Mouse (Mus musculus) lung, postnatal 14 days (tissue): Measurements from ENCODE around the gene Stim1.
"Not testable (repeated sequence)": the region's sequence is repeated elsewhere in the genome, so short reads cannot be mapped to it uniquely, and the experiment has no call there.

Experiments used
- DNase-seq: peaks from one replicate; pipeline ENCODE4 v3.0.0; 2021

Gene Stim1

GRCm38 (mm10) chr7:102467566-102467965, 200.0 kb downstream of the Stim1 start:
- no peak for DNase-seq

GRCm38 (mm10) chr7:102472675-102473074, 205.1 kb downstream of the Stim1 start:
- no peak for DNase-seq

DNA sequence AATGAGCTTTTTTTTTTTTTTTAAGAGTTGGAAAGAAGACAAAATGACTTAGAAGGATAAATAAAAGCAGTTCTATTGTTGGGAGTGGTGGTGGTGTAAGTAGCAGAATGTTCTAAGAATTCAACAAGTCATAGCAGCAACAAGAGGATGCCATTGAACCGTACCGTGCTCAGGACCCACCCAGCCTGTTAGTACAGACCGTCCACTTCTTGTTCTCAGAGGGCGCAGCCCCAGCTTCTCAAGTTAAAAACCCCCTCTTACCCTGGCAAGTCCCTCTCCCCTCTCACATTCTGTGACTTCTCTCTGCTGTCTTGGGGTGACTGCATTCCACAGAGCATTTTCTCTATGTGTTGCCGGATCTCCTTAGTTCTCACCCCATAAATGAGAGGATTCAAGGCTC, 209.0 kb downstream of the Stim1 start:
- DNase-seq: no peak

GRCm38 (mm10) chr7:102477377-102477776, 209.8 kb downstream of the Stim1 start:
- no peak for DNase-seq

DNA sequence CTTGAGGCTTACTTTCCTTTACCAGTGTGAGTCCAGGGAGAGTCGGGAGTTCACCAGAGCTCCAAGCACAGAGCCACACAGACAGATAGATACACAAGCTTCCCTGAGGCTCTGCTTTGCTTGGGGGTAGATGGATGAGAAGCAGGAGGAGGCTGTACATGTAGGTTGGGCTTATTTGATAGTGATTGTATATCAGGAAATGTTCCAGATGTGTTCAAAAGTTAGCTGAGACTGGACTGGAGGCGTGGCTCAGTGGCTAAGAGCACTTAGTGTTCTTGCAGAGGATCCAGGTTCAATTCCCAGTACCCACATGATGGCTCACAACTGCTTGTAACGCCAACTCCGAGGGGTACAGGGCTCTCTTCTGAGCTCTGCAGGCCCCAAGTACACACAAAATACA, 210.8 kb downstream of the Stim1 start:
- DNase-seq: no peak

- DNase-seq: no peak
These were observed 211.3 kb downstream of the Stim1 start for GRCm38 (mm10) chr7:102478926-102479325.

GRCm38 (mm10) chr7:102479368-102480078, 211.9 kb downstream of the Stim1 start:
- DNase-seq: peak; percentile 74

- DNase-seq: no peak
These were observed 213.2 kb downstream of the Stim1 start for GRCm38 (mm10) chr7:102480821-102481220.

DNA sequence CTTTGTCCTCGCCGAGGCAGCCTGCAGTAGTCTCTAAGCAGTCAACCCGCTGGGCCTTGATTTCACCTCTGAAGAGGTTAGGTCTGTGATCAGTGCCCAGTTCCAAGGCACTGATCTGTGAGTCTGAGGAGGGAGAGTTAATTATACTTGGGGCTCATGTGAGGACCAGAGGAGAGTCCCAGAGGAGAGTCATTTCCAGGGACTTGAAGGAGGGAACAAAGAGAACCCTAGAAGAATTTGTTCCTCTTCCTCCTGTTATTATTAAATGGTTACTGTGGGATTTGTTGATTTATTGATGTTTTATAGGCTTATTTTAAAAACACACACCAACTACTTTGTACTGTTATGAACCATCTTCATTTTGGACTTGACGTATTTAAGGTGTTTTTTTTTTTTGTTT, 214.0 kb downstream of the Stim1 start, which contains the start of gene Olfr543:
TSS of gene Olfr543 (minus strand) at position 101 of the 400 bp plus-strand sequence.
- no peak for DNase-seq

DNA sequence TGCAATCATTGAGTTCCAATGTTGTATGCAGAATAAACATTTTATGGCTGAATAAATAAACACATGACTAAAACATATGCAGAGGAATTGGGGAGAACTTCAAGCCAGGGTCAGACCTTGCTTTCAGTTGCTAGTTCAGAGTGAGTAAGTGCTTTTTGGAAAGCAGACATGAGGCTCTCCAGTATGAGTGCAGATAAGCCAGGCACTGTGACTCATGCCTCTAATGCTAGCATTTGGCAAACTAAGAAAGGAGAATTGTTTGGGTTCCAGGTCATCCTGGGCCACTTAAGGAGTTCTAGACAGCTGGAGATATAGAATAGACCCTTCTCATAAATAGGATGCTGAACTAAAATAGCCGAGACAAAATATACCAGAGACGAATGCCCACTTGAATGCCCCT, 216.1 kb downstream of the Stim1 start:
- DNase-seq: no peak

DNA sequence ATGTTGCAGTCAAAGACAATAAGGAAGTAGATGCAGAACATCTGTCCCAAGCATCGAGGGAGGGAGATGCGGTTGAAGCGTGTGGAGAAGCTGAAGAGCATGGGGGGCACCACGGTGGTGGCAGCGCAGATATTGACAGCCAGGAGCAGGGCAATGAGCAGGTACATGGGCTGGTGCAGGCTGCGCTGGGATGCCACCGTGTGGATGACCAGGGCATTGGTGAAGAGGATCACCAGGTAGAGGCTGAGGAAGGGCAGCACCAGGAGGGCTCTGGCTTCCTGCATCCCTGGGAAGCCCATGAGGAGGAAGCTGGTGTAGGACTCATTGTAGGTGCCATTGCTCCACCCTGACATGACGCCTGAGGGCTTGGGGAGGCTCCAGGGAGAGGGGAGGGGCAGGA, 217.2 kb downstream of the Stim1 start:
- not testable (repeated sequence) for DNase-seq

DNA sequence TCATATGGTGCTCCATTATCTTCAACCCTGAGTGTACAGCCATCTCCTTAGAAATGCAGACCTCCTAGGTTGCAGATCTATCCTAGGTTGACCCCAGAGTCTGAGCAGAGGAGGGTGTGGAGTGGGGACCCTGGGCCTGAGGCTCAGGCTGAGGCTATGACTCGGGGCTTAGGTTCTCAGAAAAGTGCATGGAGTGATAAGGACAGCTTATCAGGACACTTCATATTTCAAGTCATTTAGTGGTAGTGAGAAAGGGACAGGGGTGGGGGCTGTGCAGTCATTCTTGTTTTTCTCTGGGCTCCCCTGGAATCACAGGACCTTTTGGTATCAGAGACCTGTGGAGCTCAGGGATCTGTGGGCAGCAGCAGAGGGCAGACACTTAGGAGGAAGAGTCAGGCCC, 218.5 kb downstream of the Stim1 start:
- no peak for DNase-seq
